Mouse (Mus musculus) megakaryocyte, embryonic 14.5 days (primary cell): ENCODE data around the gene Plxdc2. TPM values are rescaled to one million over a fixed set of nuclear protein-coding genes. Genes with fewer than 3 reads are reported as not detected.

ENCODE experiments used
- H3K27me3 ChIP-seq: replicated peaks from 2 replicates; pipeline ENCODE3; 2012; ENCODE audit warnings: inconsistent platforms
- H3K36me3 ChIP-seq: replicated peaks from 2 replicates; pipeline ENCODE3; 2012; ENCODE audit warnings: low read length, inconsistent platforms, mixed read lengths
- H3K4me1 ChIP-seq: 2 replicates; pipeline ENCODE4 v1.6.1; 2012; ENCODE audit warnings: inconsistent platforms
- H3K4me3 ChIP-seq: replicated peaks from 2 replicates; pipeline ENCODE3; 2012; ENCODE audit warnings: moderate library complexity, mild to moderate bottlenecking, inconsistent platforms
- H3K9me3 ChIP-seq: 2 replicates; pipeline ENCODE4 v1.6.1; 2012; ENCODE audit warnings: inconsistent platforms
- FLI1 ChIP-seq: IDR thresholded peaks from 2 replicates; pipeline ENCODE4 v1.6.1; 2012; ENCODE audit warnings: low read length, inconsistent platforms, mixed read lengths
- GATA1 ChIP-seq: IDR thresholded peaks from 3 replicates; pipeline ENCODE4 v1.6.1; 2012; ENCODE audit warnings: mixed read lengths, low read length, inconsistent platforms, borderline replicate concordance
- polyA plus RNA-seq: library from polyadenylated mRNA; stranded (reverse); fragments of >175 nt; gene quantifications from 2 replicates; pipeline ENCODE4 v1.2.3, GENCODE M21; 2012; ENCODE audit warnings: low replicate concordance; ENCODE audit not compliant: insufficient read depth

The Plxdc2 gene
- polyA plus RNA-seq, 1 experiment = 19.1 TPM

- Histone ChIP-seq H3K4me1 (peaks cover 12% of the 10 kb centered on the region; the same call in 1 of the 2 replicates), H3K9me3 (no peaks in the 10 kb centered on the region)
Measured at GRCm38 (mm10) chr2:16541226-16541625, 185.1 kb downstream of the Plxdc2 start.

GRCm38 (mm10) chr2:16545207-16545606, 189.1 kb downstream of the Plxdc2 start:
- no peak for TF ChIP-seq FLI1
- TF ChIP-seq GATA1 = no peak
- peaks cover 4% of the 10 kb centered on the region; the same call in 1 of the 2 replicates for H3K4me1 ChIP-seq
- no peaks in the 10 kb centered on the region for H3K27me3 ChIP-seq
- H3K9me3 ChIP-seq = no peaks in the 10 kb centered on the region
- no peak overlapping the region for H3K4me3 ChIP-seq
- H3K36me3 ChIP-seq = peaks cover 3% of the 10 kb centered on the region

More at GRCm38 (mm10) chr2:16541226-16541625, 185.1 kb downstream of the Plxdc2 start:
- Histone ChIP-seq H3K4me3 (no peak overlapping the region), H3K36me3 (no peaks in the 10 kb centered on the region), H3K27me3 (no peaks in the 10 kb centered on the region)
- TF ChIP-seq GATA1 = no peak
- no peak for TF ChIP-seq FLI1

GRCm38 (mm10) chr2:16559287-16559686, 203.2 kb downstream of the Plxdc2 start:
- TF ChIP-seq GATA1 (no peak), FLI1 (no peak)
- H3K36me3 ChIP-seq = no peaks in the 10 kb centered on the region
- no peak overlapping the region for H3K4me3 ChIP-seq
- no peaks in the 10 kb centered on the region for H3K27me3 ChIP-seq
- no peaks in the 10 kb centered on the region; the same call in 1 of the 2 replicates for H3K4me1 ChIP-seq
- no peaks in the 10 kb centered on the region for H3K9me3 ChIP-seq

GRCm38 (mm10) chr2:16568263-16568662, 212.2 kb downstream of the Plxdc2 start:
- Histone ChIP-seq H3K9me3 (no peaks in the 10 kb centered on the region), H3K4me3 (peak overlapping the region; percentile 74), H3K27me3 (no peaks in the 10 kb centered on the region), H3K36me3 (no peaks in the 10 kb centered on the region), H3K4me1 (no peaks in the 10 kb centered on the region; the same call in 1 of the 2 replicates)
- TF ChIP-seq FLI1 (no peak), GATA1 (no peak)

GRCm38 (mm10) chr2:16571169-16571751, 215.2 kb downstream of the Plxdc2 start:
- Histone ChIP-seq H3K4me1 (no peaks in the 10 kb centered on the region; the same call in 1 of the 2 replicates), H3K36me3 (no peaks in the 10 kb centered on the region), H3K27me3 (no peaks in the 10 kb centered on the region), H3K4me3 (no peak overlapping the region), H3K9me3 (no peaks in the 10 kb centered on the region)
- TF ChIP-seq GATA1 = no peak
- TF ChIP-seq FLI1 = no peak

GRCm38 (mm10) chr2:16576566-16576965, 220.5 kb downstream of the Plxdc2 start:
- H3K27me3 ChIP-seq = no peaks in the 10 kb centered on the region
- H3K36me3 ChIP-seq = no peaks in the 10 kb centered on the region
- no peaks in the 10 kb centered on the region for H3K4me1 ChIP-seq
- TF ChIP-seq GATA1 (no peak), FLI1 (no peak)
- H3K9me3 ChIP-seq = no peaks in the 10 kb centered on the region
- H3K4me3 ChIP-seq = no peak overlapping the region

- no peaks in the 10 kb centered on the region for H3K9me3 ChIP-seq
- no peaks in the 10 kb centered on the region for H3K4me1 ChIP-seq
- TF ChIP-seq GATA1 (no peak), FLI1 (no peak)
- H3K4me3 ChIP-seq = no peak overlapping the region
- no peaks in the 10 kb centered on the region for H3K36me3 ChIP-seq
- no peaks in the 10 kb centered on the region for H3K27me3 ChIP-seq
Measured at GRCm38 (mm10) chr2:16578153-16578552, 222.0 kb downstream of the Plxdc2 start.

GRCm38 (mm10) chr2:16588546-16588945, 232.4 kb downstream of the Plxdc2 start:
- H3K4me1 ChIP-seq = no peaks in the 10 kb centered on the region; the same call in 1 of the 2 replicates
- H3K36me3 ChIP-seq = peaks cover 12% of the 10 kb centered on the region
- H3K27me3 ChIP-seq = no peaks in the 10 kb centered on the region
- H3K4me3 ChIP-seq = no peak overlapping the region
- TF ChIP-seq GATA1 = no peak
- TF ChIP-seq FLI1 = no peak
- peaks cover 13% of the 10 kb centered on the region for H3K9me3 ChIP-seq

- H3K36me3 ChIP-seq = peaks cover 12% of the 10 kb centered on the region
- H3K4me1 ChIP-seq = no peaks in the 10 kb centered on the region; the same call in 1 of the 2 replicates
- no peak overlapping the region for H3K4me3 ChIP-seq
- TF ChIP-seq GATA1 = no peak
- TF ChIP-seq FLI1 = no peak
- H3K27me3 ChIP-seq = no peaks in the 10 kb centered on the region
- peaks cover 13% of the 10 kb centered on the region for H3K9me3 ChIP-seq
Measured at GRCm38 (mm10) chr2:16595451-16595850, 239.3 kb downstream of the Plxdc2 start.

GRCm38 (mm10) chr2:16598231-16598630, 242.1 kb downstream of the Plxdc2 start:
- TF ChIP-seq GATA1 (no peak), FLI1 (no peak)

More at GRCm38 (mm10) chr2:16598231-16598630, 242.1 kb downstream of the Plxdc2 start:
- H3K9me3 ChIP-seq = no peaks in the 10 kb centered on the region
- H3K4me1 ChIP-seq = peaks cover 9% of the 10 kb centered on the region
- no peak overlapping the region for H3K4me3 ChIP-seq
- no peaks in the 10 kb centered on the region for H3K27me3 ChIP-seq
- H3K36me3 ChIP-seq = no peaks in the 10 kb centered on the region
